Mouse (Mus musculus) kidney, adult 2 months (tissue): ENCODE results near the gene Crb3.
"Not testable (repeated sequence)": the region's sequence is repeated elsewhere in the genome, so short reads cannot be mapped to it uniquely, and the experiment has no call there.

ENCODE experiments used
- CTCF ChIP-seq: fragments of 200-500 bp; conservative IDR thresholded peaks from 2 replicates; pipeline ENCODE4 v1.5.1; 2011; ENCODE audit warnings: low read depth, mild to moderate bottlenecking, control low read depth, low read length, moderate library complexity, mixed read lengths; ENCODE audit not compliant: insufficient read depth, insufficient read length
- POLR2A ChIP-seq: fragments of 200-500 bp; IDR thresholded peaks from one replicate; pipeline ENCODE4 v1.6.1; 2011; ENCODE audit warnings: low read depth, low read length, control low read depth

DNA sequence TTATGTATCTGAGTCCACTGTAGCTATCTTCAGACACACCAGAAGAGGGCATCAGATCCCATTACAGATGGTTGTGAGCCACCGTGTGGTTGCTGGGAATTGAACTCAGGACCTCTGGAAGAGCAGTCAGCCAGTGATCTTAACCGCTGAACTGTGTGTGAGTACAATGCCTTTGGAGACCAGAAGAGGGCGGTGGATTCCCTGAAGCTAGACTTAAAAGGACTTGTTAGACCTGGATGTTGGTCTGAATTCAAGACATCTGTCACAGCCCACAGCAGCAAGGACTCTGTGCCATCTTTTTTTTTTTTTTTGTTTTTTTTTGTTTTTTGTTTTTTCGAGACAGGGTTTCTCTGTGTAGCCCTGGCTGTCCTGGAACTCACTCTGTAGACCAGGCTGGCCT, 7.2 kb upstream of the Crb3 start:
- TF ChIP-seq CTCF = 0 out of 2 replicates have a peak, but pooled peaks have one; percentile 16
- not testable (repeated sequence) for TF ChIP-seq POLR2A
